Mouse (Mus musculus): ENCODE data around the gene Pemt. TPM values are rescaled to one million over a fixed set of nuclear protein-coding genes. Genes with fewer than 3 reads are reported as not detected.

Gene Pemt
- polyA plus RNA-seq, 1 experiment from 2014 or later, result 7.7 TPM

- H3K9ac ChIP-seq, result 0 out of 2 replicates have a peak overlapping the region, but pooled peaks have one; percentile 31
- ATAC-seq (ENCODE audit: low FRiP score) (no peak), DNase-seq (ENCODE audit: low spot score) (peak; percentile 27)
- H3K27me3 ChIP-seq (ENCODE audit: control insufficient read depth, insufficient read depth, low read length), result no peaks in the 10 kb centered on the region
- no peaks in the 10 kb centered on the region for H3K9me3 ChIP-seq (ENCODE audit: control insufficient read depth, low read length)
- 42% methylated on average over 12 of the region's 12 CpGs for WGBS
- no peak overlapping the region for H3K27ac ChIP-seq
- H3K36me3 ChIP-seq (replicated peaks; ENCODE audit: control insufficient read depth, insufficient read depth), result no peaks in the 10 kb centered on the region
- H3K4me1 ChIP-seq (replicated peaks; ENCODE audit: control insufficient read depth, insufficient read depth, low read length), result 0 out of 2 replicates have a peak, but pooled peaks cover 2% of the 10 kb centered on the region
- H3K4me2 ChIP-seq (replicated peaks), result no peak overlapping the region
- no peak overlapping the region for H3K4me3 ChIP-seq (replicated peaks; ENCODE audit: low read length)
These were observed 112.3 kb downstream of the Pemt start for GRCm38 (mm10) chr11:59933943-59934342.

DNA sequence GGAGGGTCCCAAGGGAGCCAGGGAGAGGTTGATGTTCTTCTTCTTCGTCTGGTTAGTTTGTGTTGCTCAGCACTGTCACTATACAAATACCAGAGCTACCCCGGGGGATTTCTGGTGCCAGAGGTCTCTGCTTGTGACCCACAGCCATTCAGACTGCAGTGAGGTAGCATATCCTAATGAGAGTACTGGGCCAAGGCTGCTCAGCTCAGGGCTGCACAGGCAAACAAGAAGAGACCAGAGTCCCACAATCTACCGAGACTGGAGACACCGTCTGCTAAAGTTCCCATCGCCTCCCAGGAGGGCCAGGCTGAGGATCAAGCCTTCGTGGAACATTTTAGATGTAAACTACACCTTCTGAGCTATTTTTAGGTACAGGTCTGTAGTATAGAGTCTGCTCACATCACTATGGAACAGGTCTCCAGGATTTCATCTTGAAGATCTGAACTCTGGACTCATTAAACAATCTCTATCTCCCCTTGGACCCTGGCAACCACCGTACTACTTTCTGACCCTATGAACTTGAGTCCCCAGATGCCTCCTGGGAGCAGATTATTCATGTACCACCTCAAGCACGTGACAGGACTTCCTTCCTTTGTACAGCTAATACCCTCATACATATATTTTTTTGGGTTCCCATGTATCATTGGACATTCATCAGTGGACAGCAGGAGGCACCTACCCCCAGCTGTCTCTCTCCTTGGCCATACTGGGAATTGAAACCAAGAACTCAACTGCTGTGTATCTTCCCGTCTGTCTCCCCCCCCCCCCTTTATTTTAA, 113.5 kb downstream of the Pemt start:
- no peak for ATAC-seq (ENCODE audit: low FRiP score)

GRCm38 (mm10) chr11:59930031-59930430, 116.3 kb downstream of the Pemt start:
- Histone ChIP-seq H3K36me3 (replicated peaks; ENCODE audit: control insufficient read depth, insufficient read depth) (no peaks in the 10 kb centered on the region), H3K9me3 (ENCODE audit: control insufficient read depth, low read length) (no peaks in the 10 kb centered on the region), H3K9ac (no peak overlapping the region), H3K27me3 (ENCODE audit: control insufficient read depth, insufficient read depth, low read length) (no peaks in the 10 kb centered on the region), H3K4me1 (replicated peaks; ENCODE audit: control insufficient read depth, insufficient read depth, low read length) (0 out of 2 replicates have a peak, but pooled peaks cover 2% of the 10 kb centered on the region), H3K4me2 (replicated peaks) (no peak overlapping the region), H3K27ac (no peak overlapping the region), H3K4me3 (replicated peaks; ENCODE audit: low read length) (no peak overlapping the region)
- 39% methylated on average over 4 of the region's 4 CpGs for WGBS
- DNase-seq (ENCODE audit: low spot score), result no peak
- no peak for ATAC-seq (ENCODE audit: low FRiP score)

More for the DNA sequence above, 113.5 kb downstream of the Pemt start:
- H3K4me2 ChIP-seq (replicated peaks), result no peak overlapping the region
- no peaks in the 10 kb centered on the region for H3K9me3 ChIP-seq (ENCODE audit: control insufficient read depth, low read length)
- no peak overlapping the region for H3K27ac ChIP-seq
- WGBS, result 78% methylated on average over 9 of the region's 9 CpGs
- no peak for DNase-seq (ENCODE audit: low spot score)
- H3K27me3 ChIP-seq (ENCODE audit: control insufficient read depth, insufficient read depth, low read length), result no peaks in the 10 kb centered on the region
- H3K9ac ChIP-seq, result no peak overlapping the region
- no peak overlapping the region for H3K4me3 ChIP-seq (replicated peaks; ENCODE audit: low read length)
- no peaks in the 10 kb centered on the region for H3K36me3 ChIP-seq (replicated peaks; ENCODE audit: control insufficient read depth, insufficient read depth)
- 0 out of 2 replicates have a peak, but pooled peaks cover 2% of the 10 kb centered on the region for H3K4me1 ChIP-seq (replicated peaks; ENCODE audit: control insufficient read depth, insufficient read depth, low read length)

DNA sequence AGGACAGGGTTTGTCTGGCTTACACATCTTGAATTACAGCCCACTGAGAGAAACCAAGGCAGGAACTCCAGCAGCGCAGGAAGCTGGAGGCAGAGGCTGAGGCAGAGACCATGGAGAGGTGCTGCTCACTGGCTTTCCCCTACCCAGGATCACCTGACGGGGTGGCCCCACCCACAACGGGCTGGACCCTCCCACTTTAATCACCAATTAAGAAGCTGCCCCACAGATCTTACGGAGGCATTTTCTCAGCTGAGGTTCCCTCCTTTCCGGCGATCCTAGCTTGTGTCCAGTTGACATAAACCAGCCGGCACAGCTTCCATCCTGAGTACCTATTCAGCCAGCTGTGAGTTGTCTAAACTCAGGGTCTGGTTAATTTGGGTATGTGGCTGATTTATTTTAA, 125.0 kb downstream of the Pemt start:
- Histone ChIP-seq H3K4me1 (replicated peaks; ENCODE audit: control insufficient read depth, insufficient read depth, low read length) (no peaks in the 10 kb centered on the region), H3K36me3 (replicated peaks; ENCODE audit: control insufficient read depth, insufficient read depth) (no peaks in the 10 kb centered on the region), H3K27me3 (ENCODE audit: control insufficient read depth, insufficient read depth, low read length) (no peaks in the 10 kb centered on the region), H3K4me3 (replicated peaks; ENCODE audit: low read length) (no peak overlapping the region), H3K9me3 (ENCODE audit: control insufficient read depth, low read length) (no peaks in the 10 kb centered on the region), H3K4me2 (replicated peaks) (no peak overlapping the region), H3K9ac (no peak overlapping the region), H3K27ac (no peak overlapping the region)
- no peak for ATAC-seq (ENCODE audit: low FRiP score)
- 21% methylated on average over 7 of the region's 7 CpGs for WGBS
- no peak for DNase-seq (ENCODE audit: low spot score)

Other genes with a start within 250 kb of the Pemt start
- 35.9 and 39.7 TPM in 2 replicates for gene Flcn, start 236.5 kb downstream of the Pemt start, polyA plus RNA-seq (2014; fragmentation: Nextera tagmentation; extraction: Ambion mirVana)
- 70.0 and 70.1 TPM in 2 replicates for gene Nt5m, start 207.0 kb downstream of the Pemt start, polyA plus RNA-seq (2014; fragmentation: Nextera tagmentation; extraction: Ambion mirVana)
- 198 and 199 TPM in 2 replicates for gene Cops3, start 206.7 kb downstream of the Pemt start, polyA plus RNA-seq (2014; fragmentation: Nextera tagmentation; extraction: Ambion mirVana)
- gene Med9, start 98.3 kb downstream of the Pemt start, polyA plus RNA-seq (2014; fragmentation: Nextera tagmentation; extraction: Ambion mirVana), result 32.7 and 36.1 TPM in 2 replicates
- gene Rasd1, start 81.5 kb downstream of the Pemt start, polyA plus RNA-seq (2014; fragmentation: Nextera tagmentation; extraction: Ambion mirVana), result 0.97 and 1.3 TPM in 2 replicates
- 34.1 and 39.1 TPM in 2 replicates for gene Rai1, start 58.5 kb upstream of the Pemt start, polyA plus RNA-seq (2014; fragmentation: Nextera tagmentation; extraction: Ambion mirVana)
- gene Srebf1, start 176.1 kb upstream of the Pemt start, polyA plus RNA-seq (2014; fragmentation: Nextera tagmentation; extraction: Ambion mirVana), result 37.3 and 40.3 TPM in 2 replicates